ENCODE assay signal across 8 mouse cellular contexts in genomic region chr5:34635665-34636192, GRCm38 (mm10). TPM values are rescaled to one million over a fixed set of nuclear protein-coding genes. Genes with fewer than 3 reads are reported as not detected.
DNase-seq lines count a peak whose midpoint lies in the region; ATAC-seq and TF ChIP-seq lines count a peak whose summit lies in the region.

No protein-coding gene starts in this region.

- H3K9ac ChIP-seq in lung, embryonic 15.5 days = peak overlapping the region; percentile 64; the same call in 1 of the 2 replicates
- peak overlapping the region; percentile 14; the same call in 1 of the 2 replicates for H3K9ac ChIP-seq in heart, embryonic 16.5 days (ENCODE audit: low read length)
- peak overlapping the region; percentile 75 for H3K9ac ChIP-seq in liver, postnatal 0 days (replicated peaks)

- no peak overlapping the region for H3K27ac ChIP-seq in lung, embryonic 15.5 days
- no peak overlapping the region for H3K27ac ChIP-seq in heart, embryonic 16.5 days (ENCODE audit: low read length)
- peak overlapping the region; percentile 81; the same call in 1 of the 2 replicates for H3K27ac ChIP-seq in liver, postnatal 0 days (ENCODE audit: low read depth)

- H3K27me3 ChIP-seq in lung, embryonic 15.5 days = no peaks in the 10 kb centered on the region
- H3K27me3 ChIP-seq in heart, embryonic 16.5 days (ENCODE audit: control insufficient read depth, insufficient read depth, low read length) = no peaks in the 10 kb centered on the region
- H3K27me3 ChIP-seq in liver, postnatal 0 days (ENCODE audit: insufficient read depth, low read length) = no peaks in the 10 kb centered on the region

- no peak for DNase-seq in lung, postnatal 36 days
- DNase-seq in cerebellum, adult 9-10 months = peak; percentile 44
- no peak for DNase-seq in liver, postnatal 0 days
- no peak for DNase-seq in gastrocnemius, postnatal 25 days
- no peak for DNase-seq in left cerebral cortex, postnatal 14 days (ENCODE audit: low spot score in 2 of 2)
- DNase-seq in layer of hippocampus, adult 11-12 months (ENCODE audit: low spot score) = no peak

- no peak for TF ChIP-seq EP300 in liver, postnatal 0 days (IDR thresholded peaks at IDR 0.05; ENCODE audit: low read depth)

- TF ChIP-seq CTCF in liver, postnatal 0 days (IDR thresholded peaks at IDR 0.05; ENCODE audit: low read depth) = no peak

- peaks cover 73% of the 10 kb centered on the region for H3K36me3 ChIP-seq in lung, embryonic 15.5 days
- H3K36me3 ChIP-seq in heart, embryonic 16.5 days (ENCODE audit: control insufficient read depth, insufficient read depth) = peaks cover 66% of the 10 kb centered on the region
- H3K36me3 ChIP-seq in liver, postnatal 0 days (replicated peaks; ENCODE audit: insufficient read depth, low read length) = peaks cover 60% of the 10 kb centered on the region

- H3K4me3 ChIP-seq in lung, embryonic 15.5 days = peak overlapping the region; percentile 65
- H3K4me3 ChIP-seq in heart, embryonic 16.5 days (ENCODE audit: low read length) = peak overlapping the region; percentile 77
- H3K4me3 ChIP-seq in liver, postnatal 0 days (ENCODE audit: low read depth, low read length) = peak overlapping the region; percentile 66

- intact Hi-C loops in left cerebral cortex, postnatal 14 days (cut with DNase I) = no loop called here

- no peaks in the 10 kb centered on the region for H3K9me3 ChIP-seq in lung, embryonic 15.5 days
- no peaks in the 10 kb centered on the region for H3K9me3 ChIP-seq in heart, embryonic 16.5 days (replicated peaks; ENCODE audit: control insufficient read depth, low read length)
- H3K9me3 ChIP-seq in liver, postnatal 0 days (ENCODE audit: low read length) = no peaks in the 10 kb centered on the region

- H3K4me2 ChIP-seq in lung, embryonic 15.5 days = peak overlapping the region; percentile 91
- peak overlapping the region; percentile 93 for H3K4me2 ChIP-seq in heart, embryonic 16.5 days (ENCODE audit: low read depth, low read length)
- H3K4me2 ChIP-seq in liver, postnatal 0 days (ENCODE audit: low read depth, low read length) = peak overlapping the region; percentile 92

- 52% methylated on average over 10 of the region's 10 CpGs for WGBS in lung, embryonic 15.5 days
- 56% methylated on average over 10 of the region's 10 CpGs for WGBS in heart, embryonic 16.5 days
- 62% methylated on average over 10 of the region's 10 CpGs for WGBS in liver, postnatal 0 days (ENCODE audit: insufficient replicate concordance)

- peaks cover 34% of the 10 kb centered on the region for H3K4me1 ChIP-seq in lung, embryonic 15.5 days
- peaks cover 10% of the 10 kb centered on the region for H3K4me1 ChIP-seq in heart, embryonic 16.5 days (ENCODE audit: control insufficient read depth, insufficient read depth, low read length)
- peaks cover 30% of the 10 kb centered on the region for H3K4me1 ChIP-seq in liver, postnatal 0 days (ENCODE audit: insufficient read depth)

- ATAC-seq in lung, embryonic 15.5 days (ENCODE audit: borderline replicate concordance, extremely low read depth, low FRiP score, low TSS enrichment) = no peak
- ATAC-seq in heart, embryonic 16.5 days (replicated peaks; ENCODE audit: extremely low read depth, insufficient read depth, low FRiP score) = no peak
- ATAC-seq in liver, postnatal 0 days = no peak

RNA-seq across cellular contexts. Expression of gene Mfsd10, which starts 1.3 kb away (rescaled TPM):
- polyA plus RNA-seq in lung, embryonic 15.5 days (2015; fragmentation: Nextera tagmentation; extraction: Ambion mirVana) = 146 and 147 TPM in 2 replicates
- polyA plus RNA-seq in heart, embryonic 16.5 days (2015; fragmentation: Nextera tagmentation; extraction: Ambion mirVana) = 89.3 and 99.8 TPM in 2 replicates
- 31.1 and 32.7 TPM in 2 replicates for polyA plus RNA-seq in liver, postnatal 0 days (2015; fragmentation: Nextera tagmentation; extraction: Ambion mirVana)
- total RNA-seq in gastrocnemius, postnatal 25 days (2021) = 1 to 10 TPM; 4.6 to 7.0 TPM
- 10 to 100 TPM; 39.9 to 42.8 TPM for total RNA-seq in left cerebral cortex, postnatal 14 days (2021)

RNA-seq across cellular contexts. Expression of gene Nop14, which starts 24.2 kb away (rescaled TPM):
- polyA plus RNA-seq in lung, embryonic 15.5 days (2015; fragmentation: Nextera tagmentation; extraction: Ambion mirVana) = 21.2 and 21.3 TPM in 2 replicates
- 14.2 and 17.6 TPM in 2 replicates for polyA plus RNA-seq in heart, embryonic 16.5 days (2015; fragmentation: Nextera tagmentation; extraction: Ambion mirVana)
- polyA plus RNA-seq in liver, postnatal 0 days (2015; fragmentation: Nextera tagmentation; extraction: Ambion mirVana) = 8.7 and 9.2 TPM in 2 replicates
- total RNA-seq in gastrocnemius, postnatal 25 days (2021) = 10 to 100 TPM; 11.0 to 13.6 TPM
- 10 to 100 TPM; 13.5 to 13.7 TPM for total RNA-seq in left cerebral cortex, postnatal 14 days (2021)

RNA-seq across cellular contexts. Expression of gene Grk4, which starts 24.4 kb away (rescaled TPM):
- polyA plus RNA-seq in lung, embryonic 15.5 days (2015; fragmentation: Nextera tagmentation; extraction: Ambion mirVana) = 1.9 and 2.2 TPM in 2 replicates
- 2.2 and 2.5 TPM in 2 replicates for polyA plus RNA-seq in heart, embryonic 16.5 days (2015; fragmentation: Nextera tagmentation; extraction: Ambion mirVana)
- 0.34 and 0.40 TPM in 2 replicates for polyA plus RNA-seq in liver, postnatal 0 days (2015; fragmentation: Nextera tagmentation; extraction: Ambion mirVana)
- 1 to 10 TPM; 1.2 to 1.7 TPM for total RNA-seq in gastrocnemius, postnatal 25 days (2021)
- 1 to 10 TPM; 3.4 to 4.0 TPM for total RNA-seq in left cerebral cortex, postnatal 14 days (2021)

Comparison
In these comparisons a context has a peak if more than half of its experiments do, and no peak if none do; other contexts are left out.
1. H3K9ac ChIP-seq: peak in every context shown above with its lines; median percentile 75 in liver, postnatal 0 days; 64 in lung, embryonic 15.5 days; 14 in heart, embryonic 16.5 days.